Mouse (Mus musculus) heart, embryonic 13.5 days (tissue): Measurements from ENCODE around the gene Pdcl. TPM values are rescaled to one million over a fixed set of nuclear protein-coding genes. Genes with fewer than 3 reads are reported as not detected.
A peak's percentile ranks its signal among the peaks of the same experiment; 100 is the strongest.

Experiments used
- ATAC-seq: fragments of 200-750 bp; cut with Nextera tagmentation; 2 replicates; pipeline ENCODE4 v1.8.0; 2017; ENCODE audit warnings: moderate TSS enrichment; ENCODE audit not compliant: insufficient number of reproducible peaks, low FRiP score, low TSS enrichment; ENCODE audit errors: extremely low read depth
- H3K27ac ChIP-seq: fragments of 300-500 bp; sonication (generic); replicated peaks from 2 replicates; pipeline ENCODE4 v1.5.1; 2015; ENCODE audit warnings: moderate library complexity, mild to moderate bottlenecking, inconsistent platforms
- H3K27me3 ChIP-seq: fragments of 300-500 bp; sonication (generic); replicated peaks from 2 replicates; pipeline ENCODE4 v1.6.1; 2015; ENCODE audit warnings: mild to moderate bottlenecking, inconsistent platforms
- H3K36me3 ChIP-seq: fragments of 300-500 bp; sonication (generic); 2 replicates; pipeline ENCODE4 v1.6.1; 2015; ENCODE audit warnings: mild to moderate bottlenecking, inconsistent platforms
- H3K4me1 ChIP-seq: fragments of 300-500 bp; sonication (generic); 2 replicates; pipeline ENCODE4 v1.6.1; 2015; ENCODE audit warnings: inconsistent platforms
- H3K4me2 ChIP-seq: fragments of 300-500 bp; sonication (generic); 2 replicates; pipeline ENCODE4 v1.6.1; 2015; ENCODE audit warnings: inconsistent platforms, mild to moderate bottlenecking, moderate library complexity
- H3K4me3 ChIP-seq: fragments of 300-500 bp; sonication (generic); 2 replicates; pipeline ENCODE4 v1.5.1; 2015; ENCODE audit warnings: moderate library complexity, mild to moderate bottlenecking, inconsistent platforms
- H3K9ac ChIP-seq: fragments of 300-500 bp; sonication (generic); 2 replicates; pipeline ENCODE4 v1.6.1; 2015; ENCODE audit warnings: inconsistent platforms, mild to moderate bottlenecking, moderate library complexity
- H3K9me3 ChIP-seq: fragments of 300-500 bp; sonication (generic); 2 replicates; pipeline ENCODE4 v1.6.1; 2016; ENCODE audit warnings: inconsistent platforms
- WGBS: fragments of 180-500 bp; shearing (Covaris S2); methylation state at CpG from one replicate; pipeline ENCODE4 v1.1.7; 2015; ENCODE audit warnings: mixed read lengths; 5-methylcytosine and 5-hydroxymethylcytosine counted together
- polyA plus RNA-seq: library from polyadenylated mRNA; unstranded; fragments of >200 nt; fragmentation: Nextera tagmentation; extraction: Ambion mirVana; gene quantifications from 2 replicates; pipeline ENCODE4 v1.2.1, GENCODE M21; 2015

Pdcl gene
- 29.7 and 33.4 TPM in 2 replicates for polyA plus RNA-seq

DNA sequence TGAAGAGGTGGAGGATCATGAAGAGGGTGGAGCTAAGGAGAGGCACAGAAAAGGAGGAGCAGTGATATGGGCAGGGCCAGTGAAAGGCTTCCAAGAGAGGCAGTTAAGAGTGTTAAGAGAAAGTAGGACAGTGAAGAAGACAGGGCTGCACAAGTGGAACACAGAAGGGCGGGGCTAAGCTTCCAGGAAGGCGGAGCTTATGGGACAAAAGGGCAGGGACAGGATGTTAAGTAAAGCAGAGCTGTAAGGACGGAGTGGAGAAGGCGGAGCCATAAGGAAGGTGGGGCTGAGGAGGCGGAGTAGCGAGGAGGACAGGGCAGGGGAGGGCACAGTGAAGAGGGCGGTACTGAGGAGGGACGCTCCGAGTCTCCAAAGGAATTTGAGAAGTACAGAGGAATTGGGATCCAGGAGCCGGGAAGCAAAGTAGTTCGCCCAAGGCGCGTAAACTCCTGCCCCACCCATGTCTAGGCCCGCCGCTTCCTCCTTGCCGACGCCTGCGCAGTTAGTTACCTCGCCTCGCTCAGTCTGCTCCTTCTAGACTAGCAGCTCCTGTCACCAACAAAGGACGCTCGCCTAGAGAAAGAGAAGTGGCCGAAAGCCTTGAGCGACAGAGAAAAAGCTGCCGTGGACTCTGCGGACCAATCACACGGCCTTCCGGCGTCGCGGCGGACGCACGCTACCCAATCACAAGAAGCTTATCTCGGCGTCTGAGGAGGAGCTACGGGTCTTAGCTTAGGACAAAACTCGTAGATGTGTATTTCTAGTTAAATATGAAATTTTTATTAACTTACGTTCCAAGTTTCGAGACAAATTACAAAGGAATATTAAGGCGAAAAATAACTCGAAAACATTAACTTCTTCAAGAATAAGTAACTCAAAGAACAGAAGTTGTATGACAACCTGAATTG, at the start of gene Pdcl:
TSS of gene Pdcl (minus strand) at position 700 of the 908 bp plus-strand sequence.
- Histone ChIP-seq H3K4me3 (peak within 1 kb of the TSS; percentile 84), H3K36me3 (peaks cover 36% of the 10 kb centered on the region), H3K9me3 (no peaks in the 10 kb centered on the region), H3K9ac (peak within 1 kb of the TSS; percentile 93), H3K4me1 (peaks cover 25% of the 10 kb centered on the region), H3K27ac (peak within 1 kb of the TSS; percentile 99), H3K27me3 (no peaks in the 10 kb centered on the region), H3K4me2 (peak within 1 kb of the TSS; percentile 72)
- ATAC-seq: peak; percentile 99
- WGBS: under 1% methylated on average over 42 of the region's 42 CpGs

DNA sequence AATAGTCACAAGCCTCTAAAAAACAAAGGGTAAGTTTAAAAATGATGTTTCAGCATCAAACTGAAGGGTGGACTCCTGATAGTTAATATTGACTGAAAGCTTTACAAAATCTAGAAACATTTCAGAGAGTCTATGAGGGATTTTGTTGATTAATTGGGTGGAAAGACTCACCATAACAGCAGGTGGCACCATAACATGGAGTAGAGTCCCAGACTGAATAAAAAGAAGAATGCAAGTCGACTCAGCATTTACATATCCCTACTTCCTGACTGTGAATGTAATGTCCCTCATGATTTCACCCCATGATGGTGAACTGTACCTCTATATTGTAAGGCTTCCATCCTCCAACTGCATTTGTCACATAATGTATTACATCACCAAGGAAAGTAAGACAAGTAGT, 36.4 kb upstream of the Pdcl start:
- H3K36me3 ChIP-seq: peaks cover 68% of the 10 kb centered on the region
- WGBS: 61% methylated on average over 1 of the region's 1 CpGs
- no peak overlapping the region for H3K4me2 ChIP-seq
- H3K27ac ChIP-seq: no peak overlapping the region
- no peaks in the 10 kb centered on the region for H3K4me1 ChIP-seq
- no peak overlapping the region for H3K9ac ChIP-seq
- no peaks in the 10 kb centered on the region for H3K27me3 ChIP-seq
- no peak for ATAC-seq
- no peaks in the 10 kb centered on the region for H3K9me3 ChIP-seq
- no peak overlapping the region for H3K4me3 ChIP-seq

DNA sequence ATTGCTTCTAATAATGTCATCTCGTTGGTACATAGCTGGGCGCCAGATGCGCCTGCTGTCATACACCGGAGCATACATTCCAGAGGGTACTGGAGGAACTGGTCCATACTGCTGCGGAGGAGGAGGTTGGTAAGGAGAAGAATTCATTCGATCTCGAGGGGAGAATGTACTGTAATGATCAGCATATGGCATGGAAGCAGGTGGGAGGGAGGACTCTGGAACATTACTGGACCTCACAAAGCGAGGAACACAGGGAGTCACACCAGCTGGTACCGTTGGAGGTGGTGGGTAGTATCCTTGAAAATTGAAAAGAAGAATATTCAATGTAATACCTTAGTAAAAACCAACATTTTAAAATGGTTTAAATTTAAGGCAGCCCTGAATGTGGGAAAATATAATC, 23.8 kb upstream of the Pdcl start:
- no peaks in the 10 kb centered on the region for H3K27me3 ChIP-seq
- no peaks in the 10 kb centered on the region for H3K9me3 ChIP-seq
- no peaks in the 10 kb centered on the region for H3K4me1 ChIP-seq
- H3K27ac ChIP-seq: no peak overlapping the region
- no peak overlapping the region for H3K4me3 ChIP-seq
- H3K9ac ChIP-seq: no peak overlapping the region
- WGBS: 93% methylated on average over 9 of the region's 9 CpGs
- no peak for ATAC-seq
- no peak overlapping the region for H3K4me2 ChIP-seq
- H3K36me3 ChIP-seq: peaks cover 57% of the 10 kb centered on the region

DNA sequence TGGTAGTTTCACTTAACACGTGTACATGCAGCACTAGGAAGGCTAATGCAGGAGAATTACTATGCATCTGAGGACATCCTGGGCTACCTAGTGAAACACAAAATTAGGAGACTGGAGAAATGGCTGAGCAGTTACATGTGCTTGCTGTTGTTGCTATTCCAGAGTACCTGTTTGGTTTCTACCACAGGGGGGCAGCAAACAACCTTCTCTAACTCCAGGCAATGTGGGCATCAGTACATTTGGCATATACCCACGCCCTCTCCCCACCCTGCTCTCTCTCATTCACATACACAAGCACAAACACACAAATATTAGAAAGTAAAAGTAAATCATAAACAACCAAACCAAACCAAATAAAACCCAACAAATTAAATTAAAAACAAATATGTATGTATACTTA, 21.1 kb upstream of the Pdcl start:
- H3K4me1 ChIP-seq: no peaks in the 10 kb centered on the region
- H3K27me3 ChIP-seq: no peaks in the 10 kb centered on the region
- H3K9ac ChIP-seq: no peak overlapping the region
- H3K36me3 ChIP-seq: peaks cover 66% of the 10 kb centered on the region
- H3K27ac ChIP-seq: no peak overlapping the region
- no peak for ATAC-seq
- no peak overlapping the region for H3K4me2 ChIP-seq
- H3K9me3 ChIP-seq: no peaks in the 10 kb centered on the region
- WGBS: 61% methylated on average over 2 of the region's 2 CpGs
- H3K4me3 ChIP-seq: no peak overlapping the region

DNA sequence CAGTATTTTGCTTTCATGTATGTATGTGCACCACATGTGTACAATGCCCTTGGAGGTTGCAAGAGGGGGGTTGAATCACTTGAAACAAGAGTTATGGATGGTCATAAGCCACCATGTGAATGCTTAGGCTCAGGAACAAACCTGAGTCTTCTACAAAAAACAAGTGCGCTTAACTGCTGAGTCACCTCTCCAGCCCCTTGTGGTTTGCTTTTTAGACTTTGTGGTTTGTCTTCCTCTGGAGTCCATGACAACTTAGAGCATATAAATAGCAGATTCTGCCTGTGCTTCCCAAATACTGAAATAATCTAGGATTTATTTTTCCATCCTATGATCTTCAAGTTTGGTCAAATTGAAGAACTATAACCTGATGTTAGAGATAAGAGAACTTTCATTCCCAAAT, 16.9 kb upstream of the Pdcl start:
- Histone ChIP-seq H3K9me3 (no peaks in the 10 kb centered on the region), H3K4me1 (no peaks in the 10 kb centered on the region), H3K9ac (no peak overlapping the region), H3K27ac (no peak overlapping the region), H3K4me2 (no peak overlapping the region), H3K36me3 (peaks cover 65% of the 10 kb centered on the region), H3K27me3 (no peaks in the 10 kb centered on the region), H3K4me3 (no peak overlapping the region)
- ATAC-seq: no peak
- WGBS: 85% methylated on average over 1 of the region's 1 CpGs

DNA sequence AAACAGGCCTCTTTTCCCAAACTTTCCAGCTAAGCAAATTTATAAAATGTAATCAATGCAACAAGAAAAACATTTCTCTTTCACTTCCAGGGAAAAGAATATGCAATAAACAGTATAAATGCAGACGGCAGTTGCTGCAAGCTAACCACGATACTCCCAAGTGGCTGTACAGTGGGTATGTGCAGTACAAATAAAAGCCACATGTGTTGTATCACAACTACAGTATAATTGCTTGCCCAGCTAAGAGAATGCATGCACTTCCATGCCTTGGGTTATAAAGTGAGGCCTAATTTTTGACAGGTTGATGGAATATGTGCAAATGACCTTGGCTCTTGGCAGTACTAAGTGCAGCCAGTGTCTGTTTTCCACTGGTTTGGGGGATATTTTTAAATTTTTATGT, 11.5 kb upstream of the Pdcl start:
- no peak overlapping the region for H3K27ac ChIP-seq
- H3K4me2 ChIP-seq: no peak overlapping the region
- no peak overlapping the region for H3K9ac ChIP-seq
- H3K9me3 ChIP-seq: no peaks in the 10 kb centered on the region
- H3K36me3 ChIP-seq: peaks cover 26% of the 10 kb centered on the region
- no peaks in the 10 kb centered on the region for H3K4me1 ChIP-seq
- H3K27me3 ChIP-seq: no peaks in the 10 kb centered on the region
- ATAC-seq: no peak
- no peak overlapping the region for H3K4me3 ChIP-seq
- WGBS: 86% methylated on average over 2 of the region's 2 CpGs

DNA sequence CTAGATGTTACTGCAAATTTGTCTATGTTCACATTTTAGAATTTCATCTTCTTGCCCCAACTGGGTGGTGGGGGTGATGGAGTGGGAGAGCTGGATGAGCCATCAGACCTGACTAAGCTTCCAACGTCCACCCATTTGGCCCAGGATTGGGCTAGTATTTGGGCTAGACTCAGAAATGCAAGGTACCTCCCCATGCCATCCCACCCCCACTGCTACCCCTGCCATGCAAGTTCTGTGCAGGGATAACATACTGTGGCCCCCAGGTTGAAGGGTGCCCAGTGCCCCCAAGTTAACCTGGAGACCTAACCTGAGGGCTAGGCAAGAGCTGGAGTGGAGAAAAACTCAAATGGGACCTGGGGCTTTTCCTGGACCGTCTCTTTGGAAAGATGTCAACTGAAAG, 776 bp upstream of the Pdcl start:
- WGBS: 88% methylated on average over 2 of the region's 2 CpGs
- H3K4me1 ChIP-seq: peaks cover 23% of the 10 kb centered on the region
- H3K4me2 ChIP-seq: peak overlapping the region; percentile 72
- H3K9ac ChIP-seq: no peak overlapping the region
- H3K27me3 ChIP-seq: no peaks in the 10 kb centered on the region
- H3K4me3 ChIP-seq: peak overlapping the region; percentile 84
- H3K36me3 ChIP-seq: peaks cover 26% of the 10 kb centered on the region
- no peaks in the 10 kb centered on the region for H3K9me3 ChIP-seq
- no peak overlapping the region for H3K27ac ChIP-seq
- no peak for ATAC-seq

DNA sequence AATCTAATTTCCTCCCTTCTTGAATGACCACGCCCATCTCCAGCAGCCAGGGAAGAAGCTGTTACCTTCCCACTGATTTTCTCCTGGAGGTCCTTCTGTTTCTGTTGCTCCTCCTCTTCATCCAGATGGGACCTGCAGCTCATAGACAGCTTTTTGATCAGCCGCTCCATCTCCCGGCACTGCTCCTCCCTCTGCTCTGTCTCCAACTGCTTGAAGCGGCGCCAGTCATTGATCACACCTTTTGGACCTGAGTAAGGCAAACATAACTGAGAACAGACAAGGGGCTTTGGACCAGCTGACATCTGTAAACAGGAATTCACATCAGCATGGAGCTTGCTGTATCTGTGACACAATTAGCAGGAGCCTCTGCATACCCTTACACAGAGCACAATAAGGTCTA, 3.6 kb downstream of the Pdcl start:
- H3K36me3 ChIP-seq: peaks cover 67% of the 10 kb centered on the region
- no peaks in the 10 kb centered on the region for H3K27me3 ChIP-seq
- 88% methylated on average over 5 of the region's 5 CpGs for WGBS

DNA sequence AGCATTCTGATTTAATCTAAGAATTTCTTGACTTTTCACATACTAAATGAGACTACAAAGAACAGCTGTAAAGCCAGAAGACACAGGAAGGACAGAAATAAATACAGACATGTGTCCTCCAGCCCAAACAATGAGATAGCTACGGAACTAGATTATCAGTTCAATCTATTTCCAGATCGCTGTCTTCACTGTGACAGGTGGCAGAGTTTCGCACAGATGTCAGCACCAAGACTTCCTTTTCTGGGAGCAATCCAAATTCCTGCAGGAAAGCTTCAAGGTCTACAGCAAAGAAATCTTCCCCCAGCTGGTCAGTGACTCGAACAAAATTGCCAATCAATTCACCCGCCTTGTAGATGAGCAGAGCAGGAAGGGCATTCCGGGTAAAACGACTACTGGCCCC, 7.5 kb downstream of the Pdcl start:
- Histone ChIP-seq H3K36me3 (peaks cover 70% of the 10 kb centered on the region), H3K4me2 (no peak overlapping the region), H3K4me3 (no peak overlapping the region), H3K9me3 (no peaks in the 10 kb centered on the region), H3K27ac (no peak overlapping the region), H3K27me3 (no peaks in the 10 kb centered on the region), H3K4me1 (peaks cover 10% of the 10 kb centered on the region), H3K9ac (no peak overlapping the region)
- WGBS: 84% methylated on average over 7 of the region's 7 CpGs
- no peak for ATAC-seq

More for the DNA sequence above, 3.6 kb downstream of the Pdcl start:
- Histone ChIP-seq H3K4me1 (peaks cover 25% of the 10 kb centered on the region), H3K9me3 (no peaks in the 10 kb centered on the region), H3K4me3 (no peak overlapping the region), H3K9ac (no peak overlapping the region), H3K27ac (no peak overlapping the region), H3K4me2 (no peak overlapping the region)
- no peak for ATAC-seq

DNA sequence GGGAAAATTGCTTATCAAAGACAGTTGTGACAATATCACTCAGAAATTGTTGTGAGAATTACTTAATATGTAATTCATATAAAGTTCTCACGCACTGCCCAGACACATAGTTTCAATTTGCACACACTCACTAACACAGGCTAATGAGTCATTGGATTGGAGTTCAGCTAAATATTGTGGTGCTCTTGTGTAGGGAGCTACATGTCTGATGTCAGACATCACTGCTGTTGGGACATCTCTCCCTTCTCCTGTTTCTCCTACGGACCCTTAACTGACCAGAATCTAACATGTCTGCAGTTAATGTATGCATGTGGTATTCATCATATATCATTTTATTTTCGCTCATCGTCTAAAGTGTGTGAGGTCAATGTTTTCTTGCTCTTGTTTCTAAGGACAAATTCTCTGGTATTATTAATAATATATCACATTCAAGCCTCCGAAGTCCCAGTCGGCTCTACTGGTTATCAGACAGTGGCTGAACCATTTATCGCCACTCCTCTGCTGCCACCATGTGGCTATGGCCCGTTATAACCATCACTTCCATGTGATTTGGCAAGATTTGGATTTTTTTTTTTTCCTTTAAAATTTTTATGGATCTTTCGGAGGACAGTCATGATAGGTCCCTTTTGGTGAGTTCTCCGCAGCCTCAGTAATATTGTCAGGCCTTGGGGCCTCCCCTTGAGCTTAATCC, 20.5 kb downstream of the Pdcl start:
- Histone ChIP-seq H3K9me3 (no peaks in the 10 kb centered on the region), H3K4me3 (no peak overlapping the region), H3K36me3 (no peaks in the 10 kb centered on the region), H3K27me3 (no peaks in the 10 kb centered on the region), H3K4me1 (no peaks in the 10 kb centered on the region), H3K4me2 (no peak overlapping the region), H3K9ac (no peak overlapping the region), H3K27ac (no peak overlapping the region)
- WGBS: 54% methylated on average over 10 of the region's 10 CpGs
- ATAC-seq: no peak

DNA sequence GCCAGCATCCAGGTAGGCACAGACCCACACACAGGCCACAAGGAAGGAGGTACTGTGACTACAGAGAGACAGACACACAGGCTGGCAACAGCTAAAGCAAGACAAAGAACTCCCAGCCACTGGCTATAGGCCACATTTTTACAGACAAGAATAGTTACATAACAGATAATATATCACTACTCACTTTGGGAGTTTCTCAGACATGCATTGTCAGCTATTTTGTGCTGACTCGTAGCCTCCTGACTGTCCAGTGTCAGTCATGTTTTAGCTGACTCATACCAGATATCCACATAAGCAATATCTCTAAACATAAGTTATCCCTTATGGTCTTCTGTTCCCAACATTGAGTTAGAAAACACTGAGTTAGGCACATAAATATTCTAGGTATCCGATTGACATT, 25.8 kb downstream of the Pdcl start:
- WGBS: 59% methylated on average over 2 of the region's 2 CpGs
- H3K9ac ChIP-seq: no peak overlapping the region
- H3K4me3 ChIP-seq: no peak overlapping the region
- H3K4me1 ChIP-seq: no peaks in the 10 kb centered on the region
- no peaks in the 10 kb centered on the region for H3K9me3 ChIP-seq
- H3K27ac ChIP-seq: no peak overlapping the region
- H3K36me3 ChIP-seq: no peaks in the 10 kb centered on the region
- no peaks in the 10 kb centered on the region for H3K27me3 ChIP-seq
- H3K4me2 ChIP-seq: no peak overlapping the region
- no peak for ATAC-seq
